Mouse (Mus musculus) c-Kit-positive CD71-positive TER-119-negative erythroid progenitor cells, embryonic 14.5 days (primary cell): ENCODE data around the gene Gosr1.
"Not testable (repeated sequence)": the region's sequence is repeated elsewhere in the genome, so short reads cannot be mapped to it uniquely, and the experiment has no call there.

ENCODE experiments used
- DNase-seq: peaks from one replicate; pipeline ENCODE4 v3.0.0-alpha.2; 2013; ENCODE audit warnings: low read depth

Gene Gosr1

GRCm38 (mm10) chr11:76735753-76736324, 27.5 kb downstream of the Gosr1 start:
- DNase-seq, result no peak

GRCm38 (mm10) chr11:76734560-76734959, 28.8 kb downstream of the Gosr1 start:
- DNase-seq, result no peak

GRCm38 (mm10) chr11:76730650-76731049, 32.7 kb downstream of the Gosr1 start:
- DNase-seq, result no peak

GRCm38 (mm10) chr11:76728093-76728492, 35.3 kb downstream of the Gosr1 start:
- no peak for DNase-seq

- no peak for DNase-seq
Observed at GRCm38 (mm10) chr11:76723911-76724310, 39.5 kb downstream of the Gosr1 start.

GRCm38 (mm10) chr11:76717000-76717399, 46.4 kb downstream of the Gosr1 start:
- no peak for DNase-seq

- no peak for DNase-seq
Observed at GRCm38 (mm10) chr11:76709625-76710452, 53.5 kb downstream of the Gosr1 start.

GRCm38 (mm10) chr11:76708881-76709280, 54.5 kb downstream of the Gosr1 start:
- no peak for DNase-seq

GRCm38 (mm10) chr11:76708066-76708465, 55.3 kb downstream of the Gosr1 start:
- DNase-seq, result no peak

- no peak for DNase-seq
Observed at GRCm38 (mm10) chr11:76707656-76708055, 55.7 kb downstream of the Gosr1 start.

- DNase-seq, result no peak
Observed at GRCm38 (mm10) chr11:76699626-76700025, 63.8 kb downstream of the Gosr1 start.

GRCm38 (mm10) chr11:76695810-76696209, 67.6 kb downstream of the Gosr1 start:
- DNase-seq, result no peak

- no peak for DNase-seq
Observed at GRCm38 (mm10) chr11:76692096-76692495, 71.3 kb downstream of the Gosr1 start.

- no peak for DNase-seq
Observed at GRCm38 (mm10) chr11:76685604-76686003, 77.8 kb downstream of the Gosr1 start.

GRCm38 (mm10) chr11:76679508-76679907, 83.9 kb downstream of the Gosr1 start, which contains the start of gene Trarg1:
TSS of gene Trarg1 (plus strand) at chr11:76679808.
- not testable (repeated sequence) for DNase-seq
